Mouse (Mus musculus) kidney, postnatal 36 days (tissue): Measurements from ENCODE around the gene Bcas1.

Experiments used
- DNase-seq, 2 experiments: peaks; one replicate each; pipeline ENCODE4 v3.0.0; 2021 to 2022; ENCODE audit warnings: mixed read lengths in 2 of 2

The Bcas1 gene

DNA sequence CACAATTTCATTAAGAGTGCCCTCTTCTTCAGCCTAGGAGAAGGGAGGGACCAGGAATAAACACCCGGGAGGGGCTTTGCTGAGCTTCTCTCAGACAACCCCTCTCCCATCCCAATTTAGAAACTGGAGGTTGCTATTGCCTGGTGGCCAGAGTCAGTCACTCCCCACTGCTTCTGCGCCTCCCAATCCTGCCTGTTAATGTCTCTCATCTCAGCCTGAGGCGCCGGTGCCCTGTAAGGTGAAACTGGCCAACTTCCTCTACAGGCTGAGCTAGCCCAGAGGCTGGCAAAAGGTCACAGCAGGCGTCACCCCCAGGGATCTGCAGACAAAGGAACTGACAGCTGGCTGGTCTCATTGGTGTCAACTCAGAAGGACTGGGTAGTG, 82.2 kb downstream of the Bcas1 start:
- peak; percentile 37 to 53 for DNase-seq

GRCm38 (mm10) chr2:170344502-170345409, 82.9 kb downstream of the Bcas1 start:
- peak; percentile 12 to 14 for DNase-seq

- DNase-seq: no peak
Measured at GRCm38 (mm10) chr2:170343819-170344317, 83.8 kb downstream of the Bcas1 start.

DNA sequence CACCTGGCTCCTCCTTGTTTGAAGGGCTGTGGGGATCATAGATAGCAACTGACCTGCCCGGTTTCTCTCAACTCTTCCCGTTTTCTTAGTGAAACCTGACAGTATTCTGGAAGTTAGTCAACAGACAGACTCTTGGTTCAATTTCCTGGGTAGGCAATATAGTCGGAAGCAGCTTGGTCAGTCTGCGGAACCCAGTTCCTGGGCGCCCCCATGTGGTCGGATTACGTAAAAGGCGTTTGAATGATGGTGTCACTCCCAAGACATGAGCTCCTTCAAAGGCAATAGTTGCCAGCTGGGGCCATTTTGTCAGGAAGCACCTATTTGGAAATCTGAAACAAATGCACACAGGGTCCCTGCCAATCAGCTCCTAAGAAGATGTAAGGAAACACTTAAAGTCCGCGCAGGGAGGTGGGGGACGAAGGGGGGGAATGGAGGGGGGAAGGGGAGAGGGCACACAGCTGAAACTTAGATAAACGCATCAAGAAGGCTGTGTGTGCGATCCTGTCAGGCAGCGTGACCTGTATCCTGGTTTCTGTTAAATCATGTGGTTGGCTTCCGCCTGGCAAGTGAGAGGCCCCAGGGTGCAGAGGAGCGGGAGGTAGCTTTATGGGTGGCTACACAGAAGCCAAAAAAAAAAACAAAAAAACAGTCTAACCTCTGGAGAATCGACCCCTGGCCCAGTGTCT, 84.4 kb downstream of the Bcas1 start:
- DNase-seq: peak; percentile 72 to 92

DNA sequence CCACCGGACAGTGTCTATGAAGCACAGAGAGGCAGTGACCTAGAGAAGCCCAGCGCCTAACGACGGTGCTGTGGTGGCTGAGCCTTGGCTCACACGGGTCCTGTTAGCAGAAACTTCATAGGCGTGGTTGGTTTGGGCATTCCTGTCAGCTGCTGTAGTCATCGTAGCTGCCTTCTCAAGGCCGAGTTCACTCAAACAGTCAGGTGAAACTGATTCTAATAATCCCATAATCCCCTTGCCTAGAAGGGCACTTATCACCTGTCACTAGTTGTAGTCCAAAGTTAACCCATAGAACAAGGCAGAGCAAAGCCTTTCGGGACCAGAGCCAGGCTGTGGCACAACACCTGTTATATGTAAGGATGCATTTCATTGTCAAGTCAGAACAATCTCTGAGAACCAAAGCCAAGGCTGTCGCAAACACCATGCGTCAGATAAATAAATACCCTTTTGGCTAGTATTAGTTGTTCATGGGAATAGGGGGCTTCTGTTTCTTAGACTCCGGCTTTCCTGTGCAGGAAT, 85.3 kb downstream of the Bcas1 start:
- no peak for DNase-seq

DNA sequence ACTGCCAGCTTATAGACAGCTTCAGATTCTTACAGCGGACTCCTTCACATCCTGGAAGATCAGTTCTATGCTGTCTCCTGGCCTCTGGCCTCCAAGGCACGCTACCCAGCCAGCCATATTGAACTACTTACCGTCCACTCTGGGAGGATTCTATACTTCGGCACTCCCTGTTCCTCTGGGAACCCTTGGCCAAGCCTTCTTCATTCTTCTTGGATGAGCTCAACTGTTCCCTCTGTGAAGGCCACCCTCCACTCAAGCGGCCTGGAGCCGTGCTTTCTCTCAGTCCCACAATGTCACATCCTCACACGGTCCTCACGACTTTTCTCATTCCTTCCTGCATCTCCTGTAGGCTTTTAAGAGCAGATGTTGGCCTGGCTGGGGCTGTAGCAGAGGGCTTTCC, 86.5 kb downstream of the Bcas1 start:
- DNase-seq: no peak

DNA sequence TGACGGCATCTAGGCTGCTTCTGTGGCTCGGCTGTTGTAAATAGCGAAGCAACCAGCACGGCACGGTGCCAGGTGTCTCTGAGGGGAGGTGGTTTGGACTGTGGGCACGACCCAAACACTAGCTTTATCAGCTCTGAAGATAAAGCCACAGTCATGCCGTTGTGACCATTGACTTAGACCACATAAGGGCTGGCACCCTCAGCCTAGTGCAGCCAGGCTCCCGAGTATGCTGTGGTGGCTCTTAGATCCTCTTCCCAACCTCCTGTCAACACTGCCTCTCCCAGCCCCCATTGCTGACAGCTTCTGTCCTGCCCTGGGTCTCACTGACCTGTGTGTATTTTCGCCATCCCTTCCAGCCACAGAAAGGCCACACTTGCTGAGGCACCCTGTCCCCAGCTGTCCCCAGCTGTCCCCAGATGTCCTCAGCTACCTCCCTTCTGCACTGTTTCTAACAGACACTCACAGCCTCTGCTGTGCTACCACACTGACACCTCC, 91.3 kb downstream of the Bcas1 start:
- no peak for DNase-seq

GRCm38 (mm10) chr2:170335168-170335567, 92.5 kb downstream of the Bcas1 start:
- DNase-seq: peak; percentile 57 to 59

DNA sequence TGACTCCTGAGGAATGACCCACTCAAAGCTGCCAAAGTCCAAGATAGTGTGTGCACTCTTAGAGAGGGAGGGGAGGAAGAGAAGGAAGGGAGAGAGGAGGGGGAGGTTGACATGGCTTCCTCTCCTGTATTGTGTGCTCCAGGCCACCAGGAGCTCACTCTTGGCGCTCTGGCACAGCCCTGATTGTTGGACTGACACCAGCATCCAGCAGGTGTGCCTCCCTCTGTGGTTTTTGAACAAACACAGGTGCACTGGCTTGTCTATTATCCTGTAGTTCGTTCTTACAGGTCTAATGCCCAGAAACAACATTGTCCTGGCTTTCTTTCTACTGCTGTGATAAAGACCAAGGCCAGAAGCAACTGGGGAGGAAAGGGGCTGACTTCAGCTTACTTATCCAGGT, 95.8 kb downstream of the Bcas1 start:
- no peak for DNase-seq

GRCm38 (mm10) chr2:170330466-170330865, 97.2 kb downstream of the Bcas1 start:
- no peak for DNase-seq

DNA sequence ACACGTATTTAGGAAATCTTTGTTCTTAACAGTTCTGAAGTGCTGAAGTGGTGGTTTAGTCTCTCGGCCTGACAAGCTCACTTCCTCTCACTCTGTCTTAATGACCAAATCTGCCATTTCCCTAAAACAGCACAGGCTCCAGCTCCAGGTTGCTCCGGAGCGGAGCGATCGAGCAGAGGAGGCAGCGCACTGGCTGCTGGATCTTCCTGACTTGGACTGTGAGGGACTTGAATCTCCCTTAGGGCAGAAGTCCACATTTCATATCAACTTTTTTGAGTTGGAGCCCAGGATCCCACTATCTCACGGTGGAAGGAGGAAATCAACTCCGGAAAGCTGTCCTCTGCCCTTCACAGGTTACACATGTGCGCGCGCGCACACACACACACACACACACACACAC, 97.7 kb downstream of the Bcas1 start:
- DNase-seq: peak in 1 of 2 experiments; percentile 18

DNA sequence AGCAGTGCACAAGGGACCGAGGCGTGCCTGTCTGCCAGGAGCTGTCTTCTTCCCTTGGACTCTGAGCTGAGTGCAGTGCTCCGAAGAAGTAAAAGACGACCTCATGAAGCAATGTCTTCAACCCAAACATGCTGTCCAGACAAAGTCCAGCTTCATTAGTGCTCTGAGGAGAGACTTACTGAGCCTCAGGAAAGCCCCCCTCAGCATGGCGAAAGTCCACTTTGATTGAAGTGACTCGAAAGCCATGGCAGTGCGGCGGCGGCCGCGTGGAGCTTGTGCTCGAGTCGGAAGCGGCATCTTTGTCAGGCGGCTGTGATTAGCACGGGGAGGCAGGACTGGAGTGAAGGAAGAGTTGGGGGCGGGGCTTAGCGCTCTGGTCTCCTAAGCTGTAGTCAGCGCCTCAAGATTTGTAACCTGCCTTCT, 103.7 kb downstream of the Bcas1 start:
- peak; percentile 66 to 86 for DNase-seq

DNA sequence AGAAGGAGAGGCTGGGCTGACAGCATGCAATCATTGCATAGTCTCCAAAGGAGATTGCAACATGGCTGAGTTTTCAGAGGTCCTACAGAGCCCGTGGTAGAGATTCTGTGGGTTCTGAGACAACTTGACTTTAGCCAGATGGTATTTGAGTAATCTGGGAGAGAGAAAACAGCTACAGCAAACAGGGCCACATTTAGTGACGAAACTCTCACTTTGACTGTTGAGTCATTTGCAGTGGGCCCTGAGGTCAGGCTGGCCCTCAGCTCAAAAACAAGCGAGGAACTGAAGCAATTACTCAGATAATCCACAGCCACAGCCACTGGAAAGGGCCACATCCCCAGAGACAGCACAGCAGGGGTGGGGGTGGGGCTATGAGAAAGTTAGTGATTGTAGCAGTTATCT, 105.6 kb downstream of the Bcas1 start:
- peak in 1 of 2 experiments; percentile 17 for DNase-seq

DNA sequence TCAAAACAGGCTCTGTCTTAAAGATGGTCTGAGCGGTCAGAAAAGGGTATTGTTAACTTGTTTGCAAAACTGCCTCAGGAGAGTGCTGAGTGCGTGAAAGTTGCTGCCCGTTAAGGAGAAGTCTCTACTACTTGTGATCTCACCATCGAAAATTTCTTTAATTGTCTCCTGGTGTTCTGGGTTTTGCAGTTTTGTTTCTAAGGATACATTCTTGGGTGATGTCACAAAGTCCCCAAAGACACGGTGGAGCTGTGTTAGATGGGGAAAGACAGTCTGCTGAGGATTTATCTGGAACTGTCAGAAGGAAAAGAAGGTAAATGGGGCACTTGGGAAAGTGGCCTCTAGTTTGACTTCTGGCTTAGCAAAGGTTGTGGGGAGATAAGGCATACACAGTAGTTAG, 106.1 kb downstream of the Bcas1 start:
- no peak for DNase-seq

- no peak for DNase-seq
Measured at GRCm38 (mm10) chr2:170319533-170320463, 107.8 kb downstream of the Bcas1 start.

GRCm38 (mm10) chr2:170318713-170319532, 108.7 kb downstream of the Bcas1 start:
- peak; percentile 91 to 92 for DNase-seq

- DNase-seq: no peak
Measured at GRCm38 (mm10) chr2:170316774-170317173, 110.9 kb downstream of the Bcas1 start.

DNA sequence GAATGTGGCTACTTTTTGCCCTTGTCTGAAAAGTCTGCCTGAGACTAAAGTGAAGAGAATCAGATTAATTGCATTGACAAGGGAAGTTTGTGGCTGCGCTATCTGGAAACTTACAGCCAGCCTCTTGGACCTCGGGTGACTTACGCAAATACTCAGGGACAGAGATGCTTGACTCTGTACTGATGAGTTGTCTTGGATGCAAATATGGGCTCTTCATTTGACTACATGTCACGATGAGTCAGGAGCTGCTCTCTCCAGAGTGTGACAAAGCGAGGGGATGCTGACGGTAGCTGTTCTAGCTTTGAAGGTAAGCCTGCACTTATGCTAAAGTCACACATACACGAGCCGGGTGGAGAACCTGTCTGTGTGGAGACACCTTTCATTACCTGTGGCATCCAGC, 111.3 kb downstream of the Bcas1 start:
- no peak for DNase-seq

- DNase-seq: no peak
Measured at GRCm38 (mm10) chr2:170310988-170311359, 116.7 kb downstream of the Bcas1 start.

DNA sequence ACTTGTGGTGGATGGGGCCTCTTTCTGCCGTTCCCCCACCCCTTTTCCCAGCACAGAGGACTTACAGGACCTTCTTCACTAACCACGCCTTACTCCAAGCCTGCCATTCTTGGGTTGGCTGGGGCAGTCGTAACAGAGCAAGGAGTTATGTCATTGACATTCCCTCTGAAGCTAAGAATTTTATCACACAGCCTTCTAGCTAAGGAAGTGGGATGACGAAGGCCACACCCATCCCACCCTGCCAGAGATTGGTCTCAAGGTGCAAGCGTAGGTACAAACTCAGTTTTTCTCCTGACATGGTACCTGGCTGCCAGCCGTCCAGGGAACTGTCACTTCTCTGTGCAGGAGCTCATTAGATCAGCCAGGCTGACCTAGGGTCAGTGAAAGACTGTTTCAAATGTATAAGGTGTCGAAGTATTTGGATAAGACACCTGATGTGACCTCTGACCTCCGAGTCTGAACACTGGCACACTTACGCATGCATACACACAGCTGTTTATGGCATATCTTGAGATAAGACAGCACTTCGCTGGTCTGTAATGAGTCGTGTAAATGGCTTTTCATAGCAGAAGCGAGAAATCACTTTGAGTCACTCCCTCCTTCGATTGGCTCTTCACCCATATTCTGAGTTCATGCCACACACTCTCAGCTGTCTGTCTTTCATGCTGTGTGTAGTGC, 117.2 kb downstream of the Bcas1 start:
- no peak for DNase-seq

DNA sequence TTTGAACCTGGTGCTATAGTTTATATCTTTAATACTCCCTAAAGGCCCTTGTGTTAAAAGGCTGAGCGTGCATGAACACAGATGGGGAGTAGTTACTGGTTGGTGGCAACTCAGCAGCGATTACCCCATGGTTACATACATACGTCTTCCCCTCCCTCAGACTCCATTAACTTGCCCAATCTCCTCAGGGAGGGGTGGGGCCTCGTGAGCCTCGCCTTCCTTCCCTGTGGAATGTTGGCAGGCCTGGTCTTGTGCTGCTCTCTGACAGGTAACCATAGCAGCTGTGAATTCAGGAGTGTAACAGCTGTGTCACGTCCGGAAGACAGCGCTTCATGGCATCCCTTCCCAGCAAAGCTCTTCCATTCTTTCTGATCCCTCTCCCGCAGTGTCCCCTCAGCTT, 118.7 kb downstream of the Bcas1 start:
- DNase-seq: no peak
